Mouse (Mus musculus) testis, adult 2 months (tissue): ENCODE data around the gene Enpp6. TPM values are rescaled to one million over a fixed set of nuclear protein-coding genes. Genes with fewer than 3 reads are reported as not detected.

Experiments used
- H3K27ac ChIP-seq: fragments of 200-500 bp; 2 replicates; pipeline ENCODE4 v1.5.1; 2012; ENCODE audit warnings: low read depth, low read length; ENCODE audit not compliant: control insufficient read depth, insufficient read depth
- H3K27me3 ChIP-seq: fragments of 200-500 bp; 2 replicates; pipeline ENCODE4 v1.6.1; 2012; ENCODE audit warnings: mild to moderate bottlenecking, low read length, moderate library complexity; ENCODE audit not compliant: control insufficient read depth, insufficient read depth
- H3K36me3 ChIP-seq: fragments of 200-500 bp; 2 replicates; pipeline ENCODE4 v1.6.1; 2012; ENCODE audit warnings: mild to moderate bottlenecking, low read length; ENCODE audit not compliant: control insufficient read depth, insufficient read depth
- H3K4me1 ChIP-seq: fragments of 200-500 bp; 2 replicates; pipeline ENCODE4 v1.6.1; 2012; ENCODE audit warnings: low read length; ENCODE audit not compliant: control insufficient read depth, insufficient read depth
- H3K4me3 ChIP-seq: fragments of 200-500 bp; 2 replicates; pipeline ENCODE4 v1.5.1; 2012; ENCODE audit warnings: low read depth, mild to moderate bottlenecking, low read length, moderate library complexity, mixed read lengths; ENCODE audit not compliant: control insufficient read depth
- CTCF ChIP-seq: fragments of 200-500 bp; IDR thresholded peaks from 2 replicates; pipeline ENCODE4 v1.5.1; 2012; ENCODE audit warnings: low read depth, mild to moderate bottlenecking, inconsistent platforms, low read length, moderate library complexity; ENCODE audit not compliant: control insufficient read depth, insufficient read depth, insufficient replicate concordance
- POLR2A ChIP-seq: fragments of 200-500 bp; IDR thresholded peaks from 2 replicates; pipeline ENCODE4 v1.6.1; 2012; ENCODE audit warnings: low read depth, mild to moderate bottlenecking, inconsistent platforms, low read length, moderate library complexity; ENCODE audit not compliant: control insufficient read depth
- polyA plus RNA-seq: library from polyadenylated mRNA; depleted of rRNA; stranded (reverse); fragments of >200 nt; gene quantifications from 2 replicates; pipeline ENCODE4 v1.2.3, GENCODE M21; 2012; rRNA removed

Gene Enpp6
- polyA plus RNA-seq: 29.0 and 31.1 TPM in 2 replicates

GRCm38 (mm10) chr8:46986386-46987140 lies at the start of gene Enpp6:
Enpp6 (plus strand) TSS chr8:46986887.
- H3K4me1 ChIP-seq: peaks cover 3% of the 10 kb centered on the region; the same call in 1 of the 2 replicates
- no peaks in the 10 kb centered on the region for H3K27me3 ChIP-seq
- no peak for TF ChIP-seq POLR2A
- TF ChIP-seq CTCF: no peak
- H3K4me3 ChIP-seq: no peak within 1 kb of the TSS
- no peak within 1 kb of the TSS for H3K27ac ChIP-seq
- H3K36me3 ChIP-seq: no peaks in the 10 kb centered on the region

- H3K27ac ChIP-seq: no peak overlapping the region
- peaks cover 14% of the 10 kb centered on the region for H3K4me1 ChIP-seq
- H3K4me3 ChIP-seq: no peak overlapping the region
- no peaks in the 10 kb centered on the region for H3K36me3 ChIP-seq
- TF ChIP-seq CTCF: no peak
- TF ChIP-seq POLR2A: no peak
- no peaks in the 10 kb centered on the region for H3K27me3 ChIP-seq
These were observed 48.5 kb upstream of the Enpp6 start for GRCm38 (mm10) chr8:46938218-46938617.

- Histone ChIP-seq H3K27ac (no peak overlapping the region), H3K36me3 (no peaks in the 10 kb centered on the region), H3K27me3 (no peaks in the 10 kb centered on the region), H3K4me3 (no peak overlapping the region), H3K4me1 (peaks cover 2% of the 10 kb centered on the region; the same call in 1 of the 2 replicates)
- TF ChIP-seq POLR2A (no peak), CTCF (no peak)
These were observed 45.4 kb upstream of the Enpp6 start for GRCm38 (mm10) chr8:46941295-46941694.

- peaks cover 4% of the 10 kb centered on the region; the same call in 1 of the 2 replicates for H3K4me1 ChIP-seq
- H3K27ac ChIP-seq: no peak overlapping the region
- H3K4me3 ChIP-seq: no peak overlapping the region
- TF ChIP-seq CTCF (no peak), POLR2A (no peak)
- no peaks in the 10 kb centered on the region for H3K27me3 ChIP-seq
- no peaks in the 10 kb centered on the region for H3K36me3 ChIP-seq
These were observed 44.7 kb upstream of the Enpp6 start for GRCm38 (mm10) chr8:46941731-46942650.

- Histone ChIP-seq H3K4me3 (no peak overlapping the region), H3K27ac (no peak overlapping the region)
- TF ChIP-seq POLR2A (no peak), CTCF (no peak)
These were observed 44.0 kb upstream of the Enpp6 start for GRCm38 (mm10) chr8:46942651-46943024.

GRCm38 (mm10) chr8:46943337-46943736 lies 43.4 kb upstream of the Enpp6 start:
- Histone ChIP-seq H3K27me3 (no peaks in the 10 kb centered on the region), H3K4me3 (no peak overlapping the region), H3K36me3 (no peaks in the 10 kb centered on the region), H3K4me1 (peaks cover 11% of the 10 kb centered on the region), H3K27ac (no peak overlapping the region)
- TF ChIP-seq CTCF (no peak), POLR2A (no peak)

More at GRCm38 (mm10) chr8:46942651-46943024, 44.0 kb upstream of the Enpp6 start:
- Histone ChIP-seq H3K36me3 (no peaks in the 10 kb centered on the region), H3K4me1 (peaks cover 7% of the 10 kb centered on the region; the same call in 1 of the 2 replicates), H3K27me3 (no peaks in the 10 kb centered on the region)

GRCm38 (mm10) chr8:46946181-46946580 lies 40.5 kb upstream of the Enpp6 start:
- no peaks in the 10 kb centered on the region for H3K27me3 ChIP-seq
- H3K4me3 ChIP-seq: peak overlapping the region; percentile 1
- H3K27ac ChIP-seq: no peak overlapping the region
- peaks cover 14% of the 10 kb centered on the region for H3K4me1 ChIP-seq
- no peaks in the 10 kb centered on the region for H3K36me3 ChIP-seq
- TF ChIP-seq POLR2A (no peak), CTCF (peak; percentile 39; the same call in 1 of the 2 replicates)
